Mouse (Mus musculus) heart, embryonic 10.5 days (tissue): ENCODE data around the gene Med16. TPM values are rescaled to one million over a fixed set of nuclear protein-coding genes. Genes with fewer than 3 reads are reported as not detected.

Source experiments
- DNase-seq: peaks from one replicate; pipeline ENCODE4 v3.0.0-alpha.2; 2017; ENCODE audit warnings: low spot score
- H3K27ac ChIP-seq: fragments of 300-500 bp; sonication (generic); 2 replicates; pipeline ENCODE4 v1.5.1; 2016; ENCODE audit warnings: mild to moderate bottlenecking
- H3K27me3 ChIP-seq: fragments of 300-500 bp; sonication (generic); 2 replicates; pipeline ENCODE4 v1.6.1; 2016; ENCODE audit warnings: mild to moderate bottlenecking; ENCODE audit not compliant: poor library complexity, insufficient read depth, severe bottlenecking
- H3K36me3 ChIP-seq: fragments of 300-500 bp; sonication (generic); 2 replicates; pipeline ENCODE4 v1.6.1; 2016; ENCODE audit warnings: mild to moderate bottlenecking, moderate library complexity
- H3K4me1 ChIP-seq: fragments of 300-500 bp; sonication (generic); 2 replicates; pipeline ENCODE4 v1.6.1; 2016; ENCODE audit warnings: mild to moderate bottlenecking
- H3K4me3 ChIP-seq: fragments of 300-500 bp; sonication (generic); 2 replicates; pipeline ENCODE4 v1.5.1; 2016; ENCODE audit warnings: mild to moderate bottlenecking, moderate library complexity
- H3K9me3 ChIP-seq: fragments of 300-500 bp; sonication (generic); 2 replicates; pipeline ENCODE4 v1.6.1; 2016; ENCODE audit warnings: mild to moderate bottlenecking, moderate library complexity
- WGBS: fragments of 180-500 bp; shearing (Covaris S2); methylation state at CpG from one replicate; pipeline ENCODE4 v1.1.7; 2016; 5-methylcytosine and 5-hydroxymethylcytosine counted together
- polyA plus RNA-seq: library from polyadenylated mRNA; unstranded; fragments of >200 nt; fragmentation: Nextera tagmentation; extraction: Ambion mirVana; gene quantifications from 2 replicates; pipeline ENCODE4 v1.2.1, GENCODE M21; 2016

Gene Med16
- polyA plus RNA-seq, 1 experiment from 2014 or later: 51.9 TPM

DNA sequence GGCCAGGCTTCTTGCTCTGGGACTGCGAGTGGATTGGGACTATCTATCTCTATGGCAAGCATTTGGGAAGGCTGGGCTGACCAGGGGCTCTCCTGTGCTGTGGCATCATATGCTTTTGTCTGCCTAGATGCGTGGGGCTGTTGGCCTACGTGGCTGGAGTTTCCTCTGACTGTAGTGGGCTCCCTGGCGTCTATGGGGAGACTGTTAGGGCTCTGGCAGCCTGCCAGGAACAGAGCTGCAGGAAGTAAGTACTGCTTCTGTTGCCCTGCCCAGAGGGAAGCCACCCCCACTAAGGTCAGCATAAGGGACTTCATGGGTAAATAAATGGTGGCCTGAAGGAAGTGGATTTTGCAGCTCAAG is 51.3 kb downstream of the Med16 start:
- no peak for DNase-seq

DNA sequence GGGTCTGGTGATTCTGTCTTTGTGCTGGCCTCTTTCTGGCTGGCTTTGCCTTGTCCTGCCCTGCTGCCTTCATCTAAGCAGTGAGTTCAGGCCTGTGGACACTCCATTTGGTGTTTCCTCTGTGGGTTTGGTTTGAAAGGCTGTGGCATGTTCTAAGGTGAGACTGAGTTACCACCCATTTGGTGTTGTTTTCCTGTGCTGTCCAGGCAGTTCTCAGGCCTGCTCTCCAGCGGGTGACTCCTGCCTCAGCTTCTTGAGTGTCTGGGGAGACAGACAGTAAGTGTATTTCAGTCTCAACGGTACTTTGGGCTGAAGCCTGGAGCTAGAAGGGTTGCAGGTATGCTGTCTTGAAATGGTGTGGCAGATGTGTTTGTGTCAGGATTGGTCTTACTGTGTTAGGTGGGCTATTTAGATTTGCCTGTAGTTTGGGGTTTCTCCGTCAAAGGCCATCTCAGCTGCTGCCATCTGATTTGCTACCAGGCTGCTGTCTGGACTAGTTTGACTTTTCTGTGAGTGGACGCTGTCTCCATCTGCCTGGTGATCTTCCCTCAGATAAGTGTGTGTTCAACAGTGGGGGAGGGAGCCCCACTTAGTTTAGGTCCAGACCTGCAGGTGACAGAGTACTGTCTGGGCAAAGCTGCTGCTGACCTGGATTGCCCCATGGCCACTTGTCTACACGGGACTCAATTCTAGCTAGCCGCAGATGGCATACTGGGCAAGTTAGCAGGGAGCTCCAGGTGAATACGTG is 51.8 kb downstream of the Med16 start:
- no peak for DNase-seq
- H3K4me1 ChIP-seq: peaks cover 74% of the 10 kb centered on the region
- WGBS: 45% methylated on average over 7 of the region's 7 CpGs
- peak overlapping the region; percentile 23 for H3K27ac ChIP-seq
- peak overlapping the region; percentile 98 for H3K4me3 ChIP-seq
- H3K9me3 ChIP-seq: no peaks in the 10 kb centered on the region
- no peaks in the 10 kb centered on the region for H3K27me3 ChIP-seq
- peaks cover 63% of the 10 kb centered on the region for H3K36me3 ChIP-seq

More for the DNA sequence above, 51.3 kb downstream of the Med16 start:
- Histone ChIP-seq H3K36me3 (peaks cover 69% of the 10 kb centered on the region), H3K4me3 (peak overlapping the region; percentile 98), H3K27me3 (no peaks in the 10 kb centered on the region), H3K9me3 (no peaks in the 10 kb centered on the region), H3K4me1 (peaks cover 68% of the 10 kb centered on the region), H3K27ac (peak overlapping the region; percentile 23)
- WGBS: 41% methylated on average over 4 of the region's 4 CpGs

DNA sequence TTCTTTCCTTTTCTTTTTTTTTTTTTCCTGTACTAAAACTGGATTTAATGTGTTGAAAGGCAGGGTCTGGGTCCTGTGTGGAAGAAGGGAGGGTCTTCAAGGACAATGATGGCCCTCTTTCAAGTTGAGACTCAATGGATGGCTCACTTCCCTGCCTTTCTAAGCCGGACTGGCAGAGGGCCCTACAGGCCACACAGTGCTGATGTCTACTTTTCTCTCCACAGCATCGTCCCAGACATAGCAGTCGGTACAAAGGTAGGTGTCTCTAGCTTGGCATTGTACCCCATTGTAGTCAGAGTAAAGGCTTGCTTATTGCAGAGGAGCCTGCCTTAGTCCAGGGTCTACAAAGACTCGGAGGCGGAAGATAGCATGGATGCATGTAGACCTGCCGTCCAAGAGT is 52.4 kb downstream of the Med16 start:
- H3K27me3 ChIP-seq: no peaks in the 10 kb centered on the region
- H3K36me3 ChIP-seq: peaks cover 57% of the 10 kb centered on the region
- DNase-seq: no peak
- WGBS: 50% methylated on average over 6 of the region's 6 CpGs
- peaks cover 78% of the 10 kb centered on the region for H3K4me1 ChIP-seq
- peak overlapping the region; percentile 98 for H3K4me3 ChIP-seq
- no peaks in the 10 kb centered on the region for H3K9me3 ChIP-seq
- peak overlapping the region; percentile 23; the same call in 1 of the 2 replicates for H3K27ac ChIP-seq

DNA sequence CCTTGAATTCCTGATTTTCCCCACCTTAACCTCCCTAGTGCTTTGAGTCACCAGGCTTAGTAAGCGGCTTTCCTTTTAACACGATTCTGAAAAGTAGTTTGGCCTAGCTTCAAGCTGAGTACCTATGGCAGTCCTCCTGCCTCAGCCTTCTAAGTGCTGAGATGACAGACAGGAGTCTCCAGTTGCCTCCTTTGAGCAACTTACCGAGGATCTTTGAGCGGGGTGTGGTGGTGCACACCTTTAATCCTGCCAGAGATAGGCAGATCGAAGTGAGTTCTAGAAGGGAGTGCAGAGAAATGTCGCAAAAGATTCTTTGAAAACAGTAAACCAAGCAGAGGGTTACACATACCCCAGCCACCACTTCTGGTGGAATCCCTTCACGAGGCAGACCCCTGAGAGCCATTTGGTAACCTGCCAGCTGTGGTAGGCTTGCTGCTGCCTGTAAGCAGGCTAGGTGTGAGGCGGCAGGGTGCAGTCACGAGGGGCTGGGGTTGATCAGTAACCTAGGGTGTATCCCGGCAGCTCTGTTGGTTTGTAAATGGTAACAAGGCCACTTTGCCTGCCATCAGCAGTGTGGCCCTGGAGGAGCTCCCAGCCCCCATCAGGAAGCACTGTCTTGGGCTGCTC is 53.1 kb downstream of the Med16 start:
- Histone ChIP-seq H3K36me3 (peaks cover 51% of the 10 kb centered on the region), H3K4me3 (peak overlapping the region; percentile 98), H3K4me1 (peaks cover 75% of the 10 kb centered on the region), H3K27ac (peak overlapping the region; percentile 100), H3K27me3 (no peaks in the 10 kb centered on the region), H3K9me3 (no peaks in the 10 kb centered on the region)
- 4% methylated on average over 10 of the region's 10 CpGs for WGBS
- DNase-seq: no peak

GRCm38 (mm10) chr10:79854801-79855541 is 53.8 kb downstream of the Med16 start:
- Histone ChIP-seq H3K27ac (peak overlapping the region; percentile 100), H3K4me3 (peak overlapping the region; percentile 98), H3K9me3 (no peaks in the 10 kb centered on the region), H3K27me3 (no peaks in the 10 kb centered on the region), H3K36me3 (peaks cover 44% of the 10 kb centered on the region), H3K4me1 (peaks cover 69% of the 10 kb centered on the region)
- no peak for DNase-seq
- under 1% methylated on average over 83 of the region's 83 CpGs for WGBS

- Histone ChIP-seq H3K9me3 (no peaks in the 10 kb centered on the region), H3K27ac (peak within 1 kb of the TSS; percentile 100), H3K4me3 (peak within 1 kb of the TSS; percentile 98), H3K36me3 (peaks cover 36% of the 10 kb centered on the region), H3K27me3 (no peaks in the 10 kb centered on the region), H3K4me1 (peaks cover 61% of the 10 kb centered on the region)
- WGBS: under 1% methylated on average over 75 of the region's 75 CpGs
- DNase-seq: peak; percentile 100
Observed at GRCm38 (mm10) chr10:79853860-79854795, 54.6 kb downstream of the Med16 start, which contains the start of gene Ptbp1. Gene Ptbp1, plus strand, starts transcription at chr10:79854427.

GRCm38 (mm10) chr10:79853392-79853791 is 55.3 kb downstream of the Med16 start:
- Histone ChIP-seq H3K27ac (peak overlapping the region; percentile 100), H3K36me3 (peaks cover 28% of the 10 kb centered on the region), H3K27me3 (no peaks in the 10 kb centered on the region), H3K9me3 (no peaks in the 10 kb centered on the region), H3K4me3 (peak overlapping the region; percentile 98), H3K4me1 (peaks cover 56% of the 10 kb centered on the region)
- DNase-seq: peak; percentile 93
- under 1% methylated on average over 15 of the region's 15 CpGs for WGBS

GRCm38 (mm10) chr10:79852827-79853226 is 55.9 kb downstream of the Med16 start:
- no peak for DNase-seq
- Histone ChIP-seq H3K4me1 (peaks cover 50% of the 10 kb centered on the region), H3K27ac (peak overlapping the region; percentile 100), H3K36me3 (peaks cover 23% of the 10 kb centered on the region), H3K4me3 (peak overlapping the region; percentile 98), H3K9me3 (no peaks in the 10 kb centered on the region), H3K27me3 (no peaks in the 10 kb centered on the region)
- WGBS: 32% methylated on average over 8 of the region's 8 CpGs

GRCm38 (mm10) chr10:79852107-79852789 is 56.5 kb downstream of the Med16 start:
- 56% methylated on average over 9 of the region's 9 CpGs for WGBS
- Histone ChIP-seq H3K27me3 (no peaks in the 10 kb centered on the region), H3K27ac (peak overlapping the region; percentile 100), H3K36me3 (peaks cover 17% of the 10 kb centered on the region), H3K4me3 (peak overlapping the region; percentile 98), H3K4me1 (peaks cover 44% of the 10 kb centered on the region), H3K9me3 (no peaks in the 10 kb centered on the region)
- no peak for DNase-seq

GRCm38 (mm10) chr10:79851653-79852052 is 57.1 kb downstream of the Med16 start:
- Histone ChIP-seq H3K9me3 (no peaks in the 10 kb centered on the region), H3K27me3 (no peaks in the 10 kb centered on the region), H3K4me1 (peaks cover 38% of the 10 kb centered on the region), H3K36me3 (peaks cover 11% of the 10 kb centered on the region), H3K27ac (peak overlapping the region; percentile 100), H3K4me3 (peak overlapping the region; percentile 98)
- WGBS: 85% methylated on average over 3 of the region's 3 CpGs
- DNase-seq: no peak

GRCm38 (mm10) chr10:79849941-79850628 is 58.6 kb downstream of the Med16 start:
- DNase-seq: no peak
- Histone ChIP-seq H3K9me3 (no peaks in the 10 kb centered on the region), H3K36me3 (no peaks in the 10 kb centered on the region), H3K4me3 (no peak overlapping the region), H3K4me1 (peaks cover 31% of the 10 kb centered on the region), H3K27me3 (no peaks in the 10 kb centered on the region), H3K27ac (0 out of 2 replicates have a peak overlapping the region, but pooled peaks have one; percentile 12)
- 79% methylated on average over 8 of the region's 8 CpGs for WGBS
